Mouse (Mus musculus): ENCODE results near the gene Lrrc59. TPM values are rescaled to one million over a fixed set of nuclear protein-coding genes. Genes with fewer than 3 reads are reported as not detected.

Gene Lrrc59
- total RNA-seq, 1 experiment = 282 TPM

- Histone ChIP-seq H3K9me3 (ENCODE audit: control insufficient read depth, insufficient read depth, low read depth, low read length) (no peaks in the 10 kb centered on the region), H3K9ac (ENCODE audit: insufficient read depth, low read depth, low read length, poor library complexity, severe bottlenecking) (no peak overlapping the region), H3K36me3 (ENCODE audit: control insufficient read depth, insufficient read depth, low read length, poor library complexity, severe bottlenecking) (no peaks in the 10 kb centered on the region), H3K4me3 (ENCODE audit: insufficient read depth in 1 of 2, low read depth in 1 of 2, low read length in 2 of 2, poor library complexity in 1 of 2, severe bottlenecking in 1 of 2) (no peak overlapping the region), H3K4me1 (ENCODE audit: control insufficient read depth in 2 of 2, insufficient read depth in 2 of 2, low read length in 2 of 2, poor library complexity in 1 of 2) (peaks cover 0 to 2% of the 10 kb centered on the region in 2 experiments; a peak in 1 of 4 replicates), H3K27ac (ENCODE audit: insufficient read depth, low read depth, low read length, poor library complexity, severe bottlenecking) (no peak overlapping the region)
- in situ Hi-C loops (cut with MboI; ENCODE audit: low sequenced_read_pairs in 2 of 2, unreplicated experiment in 2 of 2) = no loop called here
- no peak for DNase-seq (ENCODE audit: low read depth, low spot score)
- TF ChIP-seq MAFK (IDR thresholded peaks at IDR 0.05; ENCODE audit: insufficient read depth, low read depth, low read length) (0 out of 2 replicates have a peak, but pooled peaks have one; percentile 26), ZNF384 (IDR thresholded peaks at IDR 0.05; ENCODE audit: low read depth, low read length) (no peak)
Observed at GRCm38 (mm10) chr11:94622162-94622561, 7.4 kb upstream of the Lrrc59 start.

- peaks cover 28% of the 10 kb centered on the region for H3K36me3 ChIP-seq (ENCODE audit: control insufficient read depth, insufficient read depth, low read length, poor library complexity, severe bottlenecking)
- H3K9ac ChIP-seq (ENCODE audit: insufficient read depth, low read depth, low read length, poor library complexity, severe bottlenecking) = peak overlapping the region; percentile 93
- H3K4me3 ChIP-seq (ENCODE audit: insufficient read depth in 1 of 2, low read depth in 1 of 2, low read length in 2 of 2, poor library complexity in 1 of 2, severe bottlenecking in 1 of 2) = peak overlapping the region; percentile 88 to 98
- peaks cover 2 to 12% of the 10 kb centered on the region in 2 experiments; a peak in 3 of 4 replicates for H3K4me1 ChIP-seq (ENCODE audit: control insufficient read depth in 2 of 2, insufficient read depth in 2 of 2, low read length in 2 of 2, poor library complexity in 1 of 2)
- no peaks in the 10 kb centered on the region for H3K9me3 ChIP-seq (ENCODE audit: control insufficient read depth, insufficient read depth, low read depth, low read length)
- DNase-seq (ENCODE audit: low read depth, low spot score) = no peak
- peak overlapping the region; percentile 48 for H3K27ac ChIP-seq (ENCODE audit: insufficient read depth, low read depth, low read length, poor library complexity, severe bottlenecking)
- TF ChIP-seq MAFK (IDR thresholded peaks at IDR 0.05; ENCODE audit: insufficient read depth, low read depth, low read length) = no peak
- no peak for TF ChIP-seq CHD2 (IDR thresholded peaks at IDR 0.05; ENCODE audit: low read depth, low read length)
- TF ChIP-seq HCFC1 (IDR thresholded peaks at IDR 0.05; ENCODE audit: borderline replicate concordance, insufficient read depth, low read length) = no peak
- TF ChIP-seq ZC3H11A (IDR thresholded peaks at IDR 0.05; ENCODE audit: borderline replicate concordance, low read depth, low read length) = no peak
- TF ChIP-seq ZNF384 (IDR thresholded peaks at IDR 0.05; ENCODE audit: low read depth, low read length) = no peak
- in situ Hi-C loops (cut with MboI; ENCODE audit: low sequenced_read_pairs in 2 of 2, unreplicated experiment in 2 of 2) = no loop called here
Observed at GRCm38 (mm10) chr11:94629884-94630198, 274 bp downstream of the Lrrc59 start.

GRCm38 (mm10) chr11:94630199-94631011, 838 bp downstream of the Lrrc59 start:
- in situ Hi-C loops (cut with MboI; ENCODE audit: low sequenced_read_pairs in 2 of 2, unreplicated experiment in 2 of 2) = no loop called here
- peaks cover 33% of the 10 kb centered on the region for H3K36me3 ChIP-seq (ENCODE audit: control insufficient read depth, insufficient read depth, low read length, poor library complexity, severe bottlenecking)
- H3K27ac ChIP-seq (ENCODE audit: insufficient read depth, low read depth, low read length, poor library complexity, severe bottlenecking) = peak overlapping the region; percentile 48
- H3K4me3 ChIP-seq (ENCODE audit: insufficient read depth in 1 of 2, low read depth in 1 of 2, low read length in 2 of 2, poor library complexity in 1 of 2, severe bottlenecking in 1 of 2) = peak overlapping the region; percentile 88 to 98
- no peak for TF ChIP-seq ZNF384 (IDR thresholded peaks at IDR 0.05; ENCODE audit: low read depth, low read length)
- peaks cover 2 to 12% of the 10 kb centered on the region in 2 experiments; a peak in 3 of 4 replicates for H3K4me1 ChIP-seq (ENCODE audit: control insufficient read depth in 2 of 2, insufficient read depth in 2 of 2, low read length in 2 of 2, poor library complexity in 1 of 2)
- H3K9ac ChIP-seq (ENCODE audit: insufficient read depth, low read depth, low read length, poor library complexity, severe bottlenecking) = peak overlapping the region; percentile 93
- DNase-seq (ENCODE audit: low read depth, low spot score) = no peak
- no peaks in the 10 kb centered on the region for H3K9me3 ChIP-seq (ENCODE audit: control insufficient read depth, insufficient read depth, low read depth, low read length)

GRCm38 (mm10) chr11:94631969-94632368, 2.4 kb downstream of the Lrrc59 start:
- H3K36me3 ChIP-seq (ENCODE audit: control insufficient read depth, insufficient read depth, low read length, poor library complexity, severe bottlenecking) = peaks cover 48% of the 10 kb centered on the region
- in situ Hi-C loops (cut with MboI; ENCODE audit: low sequenced_read_pairs in 2 of 2, unreplicated experiment in 2 of 2) = no loop called here
- no peak for DNase-seq (ENCODE audit: low read depth, low spot score)
- H3K4me1 ChIP-seq (ENCODE audit: control insufficient read depth in 2 of 2, insufficient read depth in 2 of 2, low read length in 2 of 2, poor library complexity in 1 of 2) = peaks cover 2 to 12% of the 10 kb centered on the region in 2 experiments; a peak in 3 of 4 replicates
- no peak overlapping the region for H3K9ac ChIP-seq (ENCODE audit: insufficient read depth, low read depth, low read length, poor library complexity, severe bottlenecking)
- no peak overlapping the region for H3K4me3 ChIP-seq (ENCODE audit: insufficient read depth in 1 of 2, low read depth in 1 of 2, low read length in 2 of 2, poor library complexity in 1 of 2, severe bottlenecking in 1 of 2)
- no peaks in the 10 kb centered on the region for H3K9me3 ChIP-seq (ENCODE audit: control insufficient read depth, insufficient read depth, low read depth, low read length)
- TF ChIP-seq ZC3H11A (IDR thresholded peaks at IDR 0.05; ENCODE audit: borderline replicate concordance, low read depth, low read length) (no peak), ZNF384 (IDR thresholded peaks at IDR 0.05; ENCODE audit: low read depth, low read length) (no peak), HCFC1 (IDR thresholded peaks at IDR 0.05; ENCODE audit: borderline replicate concordance, insufficient read depth, low read length) (no peak), MAFK (IDR thresholded peaks at IDR 0.05; ENCODE audit: insufficient read depth, low read depth, low read length) (no peak), CHD2 (IDR thresholded peaks at IDR 0.05; ENCODE audit: low read depth, low read length) (no peak)
- no peak overlapping the region for H3K27ac ChIP-seq (ENCODE audit: insufficient read depth, low read depth, low read length, poor library complexity, severe bottlenecking)

GRCm38 (mm10) chr11:94632988-94633387, 3.4 kb downstream of the Lrrc59 start:
- Histone ChIP-seq H3K36me3 (ENCODE audit: control insufficient read depth, insufficient read depth, low read length, poor library complexity, severe bottlenecking) (peaks cover 58% of the 10 kb centered on the region), H3K9me3 (ENCODE audit: control insufficient read depth, insufficient read depth, low read depth, low read length) (no peaks in the 10 kb centered on the region), H3K4me3 (ENCODE audit: insufficient read depth in 1 of 2, low read depth in 1 of 2, low read length in 2 of 2, poor library complexity in 1 of 2, severe bottlenecking in 1 of 2) (no peak overlapping the region), H3K9ac (ENCODE audit: insufficient read depth, low read depth, low read length, poor library complexity, severe bottlenecking) (no peak overlapping the region), H3K27ac (ENCODE audit: insufficient read depth, low read depth, low read length, poor library complexity, severe bottlenecking) (no peak overlapping the region), H3K4me1 (ENCODE audit: control insufficient read depth in 2 of 2, insufficient read depth in 2 of 2, low read length in 2 of 2, poor library complexity in 1 of 2) (peaks cover 2 to 12% of the 10 kb centered on the region in 2 experiments; a peak in 3 of 4 replicates)
- in situ Hi-C loops (cut with MboI; ENCODE audit: low sequenced_read_pairs in 2 of 2, unreplicated experiment in 2 of 2) = no loop called here
- no peak for DNase-seq (ENCODE audit: low read depth, low spot score)
- no peak for TF ChIP-seq ZC3H11A (IDR thresholded peaks at IDR 0.05; ENCODE audit: borderline replicate concordance, low read depth, low read length)
- TF ChIP-seq ZNF384 (IDR thresholded peaks at IDR 0.05; ENCODE audit: low read depth, low read length) = no peak
- TF ChIP-seq HCFC1 (IDR thresholded peaks at IDR 0.05; ENCODE audit: borderline replicate concordance, insufficient read depth, low read length) = no peak
- no peak for TF ChIP-seq CHD2 (IDR thresholded peaks at IDR 0.05; ENCODE audit: low read depth, low read length)
- TF ChIP-seq MAFK (IDR thresholded peaks at IDR 0.05; ENCODE audit: insufficient read depth, low read depth, low read length) = no peak

Measured in ES-E14 (cell line).